Mouse (Mus musculus) forebrain, embryonic 11.5 days (tissue): ENCODE data around the gene Shank2. TPM values are rescaled to one million over a fixed set of nuclear protein-coding genes. Genes with fewer than 3 reads are reported as not detected.

ENCODE experiments used
- ATAC-seq: fragments of 200-750 bp; cut with Nextera tagmentation; replicated peaks from 2 replicates; pipeline ENCODE4 v1.8.0; 2017; ENCODE audit warnings: moderate TSS enrichment; ENCODE audit not compliant: low FRiP score
- DNase-seq: peaks from one replicate; pipeline ENCODE4 v3.0.0-alpha.2; 2017; ENCODE audit warnings: low spot score
- H3K27ac ChIP-seq: fragments of 300-500 bp; sonication (generic); 2 replicates; pipeline ENCODE4 v1.5.1; 2014; ENCODE audit warnings: low read depth, low read length
- H3K27me3 ChIP-seq: fragments of 300-500 bp; sonication (generic); 2 replicates; pipeline ENCODE4 v1.6.1; 2014; ENCODE audit warnings: mild to moderate bottlenecking, low read length, mixed read lengths; ENCODE audit not compliant: control insufficient read depth, insufficient read depth
- H3K36me3 ChIP-seq: fragments of 300-500 bp; sonication (generic); 2 replicates; pipeline ENCODE4 v1.6.1; 2014; ENCODE audit warnings: mild to moderate bottlenecking, low read length, moderate library complexity, mixed read lengths; ENCODE audit not compliant: control insufficient read depth, insufficient read depth
- H3K4me1 ChIP-seq: fragments of 300-500 bp; sonication (generic); replicated peaks from 2 replicates; pipeline ENCODE4 v1.6.1; 2014; ENCODE audit warnings: low read length, mixed read lengths; ENCODE audit not compliant: control insufficient read depth, insufficient read depth
- H3K4me2 ChIP-seq: fragments of 300-500 bp; sonication (generic); 2 replicates; pipeline ENCODE4 v1.6.1; 2014; ENCODE audit warnings: low read depth, mild to moderate bottlenecking, low read length, moderate library complexity, mixed read lengths; ENCODE audit not compliant: severe bottlenecking
- H3K4me3 ChIP-seq: fragments of 300-500 bp; sonication (generic); 2 replicates; pipeline ENCODE4 v1.5.1; 2014; ENCODE audit warnings: low read depth, low read length
- H3K9ac ChIP-seq: fragments of 300-500 bp; sonication (generic); 2 replicates; pipeline ENCODE4 v1.6.1; 2014; ENCODE audit warnings: low read length
- H3K9me3 ChIP-seq: fragments of 300-500 bp; sonication (generic); 2 replicates; pipeline ENCODE4 v1.6.1; 2016; ENCODE audit warnings: low read length, mixed read lengths; ENCODE audit not compliant: control insufficient read depth
- WGBS: fragments of 180-500 bp; shearing (Covaris S2); extraction: QIAGEN DNeasy Blood & Tissue Kit; methylation state at CpG from one replicate; pipeline ENCODE4 v1.1.7; 2014; 5-methylcytosine and 5-hydroxymethylcytosine counted together
- polyA plus RNA-seq: library from polyadenylated mRNA; unstranded; fragments of >200 nt; fragmentation: Nextera tagmentation; extraction: Ambion mirVana; gene quantifications from 2 replicates; pipeline ENCODE4 v1.2.1, GENCODE M21; 2014

Shank2 gene
- polyA plus RNA-seq, 1 experiment from 2014 or later, result 2.2 TPM

DNA sequence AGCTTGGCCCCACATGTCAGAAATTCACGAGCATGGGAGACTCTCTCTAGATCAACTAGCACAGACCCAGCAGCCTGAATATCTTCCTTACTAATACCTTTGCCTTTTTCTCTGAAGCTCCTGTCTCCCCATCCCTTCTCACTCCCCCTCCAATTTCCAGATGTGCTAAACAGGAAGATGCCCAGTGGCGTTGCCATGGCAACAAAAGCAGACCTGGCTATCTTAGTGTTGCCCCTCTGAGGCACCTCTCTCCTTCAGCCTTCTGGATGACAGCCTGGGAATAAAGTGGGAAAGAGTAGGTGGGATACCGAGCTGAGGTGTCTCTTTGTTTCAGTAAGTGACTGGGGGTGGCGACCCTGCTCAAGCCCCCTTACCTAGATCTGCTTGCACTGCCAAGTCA is 146.4 kb downstream of the Shank2 start:
- no peak overlapping the region for H3K4me3 ChIP-seq
- DNase-seq, result no peak
- H3K27ac ChIP-seq, result no peak overlapping the region
- no peak overlapping the region for H3K9ac ChIP-seq
- no peaks in the 10 kb centered on the region for H3K36me3 ChIP-seq
- no peak overlapping the region for H3K4me2 ChIP-seq
- WGBS, result 76% methylated on average over 4 of the region's 4 CpGs
- H3K9me3 ChIP-seq, result no peaks in the 10 kb centered on the region
- no peaks in the 10 kb centered on the region for H3K27me3 ChIP-seq
- no peaks in the 10 kb centered on the region for H3K4me1 ChIP-seq
- no peak for ATAC-seq

DNA sequence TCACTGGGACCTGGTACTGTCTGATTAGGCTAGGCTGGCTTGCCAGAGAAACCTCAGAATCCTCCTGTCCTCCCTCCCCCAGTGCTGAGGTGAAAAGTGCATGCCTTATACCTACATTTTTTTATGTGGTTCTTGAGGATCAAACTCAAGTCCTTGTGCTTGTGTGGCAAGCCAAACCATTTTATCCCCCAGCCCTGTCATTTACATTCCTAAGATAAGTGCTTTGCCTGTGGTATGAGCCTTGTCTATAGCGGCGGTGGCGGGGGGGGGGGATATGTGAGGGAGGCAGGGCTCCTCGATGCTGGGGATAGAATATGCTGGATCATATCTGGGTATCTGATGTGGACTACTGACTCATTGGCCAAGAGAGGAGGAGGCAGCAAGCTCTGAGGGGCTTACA is 151.4 kb downstream of the Shank2 start:
- H3K9ac ChIP-seq, result no peak overlapping the region
- no peak overlapping the region for H3K4me2 ChIP-seq
- H3K27me3 ChIP-seq, result no peaks in the 10 kb centered on the region
- no peaks in the 10 kb centered on the region for H3K4me1 ChIP-seq
- H3K9me3 ChIP-seq, result no peaks in the 10 kb centered on the region
- WGBS, result 89% methylated on average over 4 of the region's 4 CpGs
- H3K36me3 ChIP-seq, result no peaks in the 10 kb centered on the region
- no peak for DNase-seq
- no peak for ATAC-seq
- no peak overlapping the region for H3K27ac ChIP-seq
- H3K4me3 ChIP-seq, result no peak overlapping the region

DNA sequence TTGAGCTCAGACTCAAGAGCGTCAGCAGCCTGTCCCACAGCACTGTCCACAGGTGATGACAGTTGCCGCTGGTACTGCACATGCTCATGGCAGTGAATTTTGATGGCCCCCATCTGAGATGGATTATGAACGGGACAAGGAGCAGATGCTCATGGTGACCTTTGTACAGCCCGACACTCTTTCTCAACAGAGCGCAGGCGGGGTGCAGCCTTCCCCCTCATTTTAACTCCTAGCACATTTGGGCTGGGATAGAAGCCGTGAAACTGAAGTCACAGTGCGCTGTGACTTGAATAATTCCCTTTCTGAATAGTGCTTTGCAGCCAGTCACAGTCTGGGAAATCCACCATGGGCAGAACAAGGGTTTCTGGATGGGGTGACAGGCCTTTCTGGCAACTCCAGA is 152.0 kb downstream of the Shank2 start:
- H3K4me1 ChIP-seq, result no peaks in the 10 kb centered on the region
- H3K27ac ChIP-seq, result no peak overlapping the region
- ATAC-seq (no peak), DNase-seq (no peak)
- H3K9me3 ChIP-seq, result no peaks in the 10 kb centered on the region
- no peak overlapping the region for H3K4me3 ChIP-seq
- no peak overlapping the region for H3K4me2 ChIP-seq
- WGBS, result 64% methylated on average over 8 of the region's 8 CpGs
- no peaks in the 10 kb centered on the region for H3K27me3 ChIP-seq
- no peak overlapping the region for H3K9ac ChIP-seq
- no peaks in the 10 kb centered on the region for H3K36me3 ChIP-seq

DNA sequence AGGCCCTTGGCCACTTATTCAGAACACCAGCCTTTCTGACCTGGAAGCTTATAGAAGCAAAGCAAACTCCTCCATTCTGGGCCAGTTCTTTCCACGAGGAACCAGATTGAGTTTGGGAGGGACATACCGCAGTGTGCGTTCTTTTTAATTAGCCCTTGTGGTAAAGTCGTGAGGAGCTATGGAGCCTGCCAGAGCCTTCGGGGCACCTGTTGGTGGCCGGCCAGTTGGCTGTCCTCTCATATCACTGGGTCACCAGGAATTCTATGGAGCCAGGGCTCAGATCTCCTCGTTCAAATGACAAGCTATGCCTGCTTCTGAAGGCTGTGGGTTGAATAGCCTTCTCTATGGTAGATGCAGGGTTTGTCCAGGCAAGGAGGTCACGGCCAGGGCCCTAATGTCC is 156.2 kb downstream of the Shank2 start:
- Histone ChIP-seq H3K9ac (no peak overlapping the region), H3K36me3 (no peaks in the 10 kb centered on the region), H3K27ac (no peak overlapping the region), H3K4me1 (no peaks in the 10 kb centered on the region), H3K4me2 (no peak overlapping the region), H3K27me3 (no peaks in the 10 kb centered on the region), H3K9me3 (no peaks in the 10 kb centered on the region), H3K4me3 (no peak overlapping the region)
- 95% methylated on average over 8 of the region's 8 CpGs for WGBS
- DNase-seq, result no peak
- ATAC-seq, result no peak

DNA sequence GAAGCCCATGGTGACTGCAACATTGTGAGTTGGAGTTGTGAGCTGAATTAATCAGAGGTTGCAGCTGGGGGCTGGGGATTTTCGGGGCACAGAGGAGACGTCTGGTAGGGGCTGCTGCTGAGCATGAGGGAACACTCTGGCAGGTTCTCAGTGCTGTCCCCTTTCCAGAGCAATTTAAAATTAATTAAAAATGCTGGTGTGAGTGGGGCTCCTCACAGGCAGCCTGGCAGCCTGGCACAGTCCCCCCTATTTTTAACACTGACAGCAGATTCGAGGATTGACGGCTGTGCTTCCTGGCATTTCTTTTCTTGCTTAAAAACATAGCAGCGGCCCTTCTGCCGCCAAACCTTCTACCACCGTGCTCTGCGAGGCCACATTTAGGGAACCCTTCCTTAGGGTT is 157.8 kb downstream of the Shank2 start:
- WGBS, result 90% methylated on average over 8 of the region's 8 CpGs
- ATAC-seq, result no peak

DNA sequence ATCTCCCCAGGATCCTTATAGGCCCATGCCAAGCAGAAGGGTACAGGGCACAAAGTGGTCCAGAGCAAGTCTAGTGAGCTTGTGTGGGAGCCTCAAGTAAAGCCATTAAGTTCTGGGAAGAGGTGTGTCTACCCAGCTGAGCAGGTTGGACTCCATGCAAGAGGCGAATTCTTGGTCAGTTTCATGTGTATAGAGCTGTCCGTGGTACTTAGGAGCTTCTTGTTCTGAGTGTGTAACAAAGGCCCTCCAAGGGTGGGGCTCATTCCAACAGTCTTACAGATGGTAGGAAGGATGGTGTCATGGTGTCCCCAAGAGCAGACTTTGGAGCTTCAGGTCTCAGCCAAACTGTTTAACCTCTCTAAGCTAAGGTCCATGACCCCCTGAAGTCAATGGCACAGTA is 158.3 kb downstream of the Shank2 start:
- H3K4me2 ChIP-seq, result no peak overlapping the region
- DNase-seq (no peak), ATAC-seq (no peak)
- H3K4me3 ChIP-seq, result no peak overlapping the region
- no peak overlapping the region for H3K9ac ChIP-seq
- H3K9me3 ChIP-seq, result no peaks in the 10 kb centered on the region
- 68% methylated on average over 2 of the region's 2 CpGs for WGBS
- H3K27me3 ChIP-seq, result no peaks in the 10 kb centered on the region
- H3K36me3 ChIP-seq, result no peaks in the 10 kb centered on the region
- H3K27ac ChIP-seq, result no peak overlapping the region
- no peaks in the 10 kb centered on the region for H3K4me1 ChIP-seq

More for the DNA sequence above, 157.8 kb downstream of the Shank2 start:
- Histone ChIP-seq H3K4me3 (no peak overlapping the region), H3K9me3 (no peaks in the 10 kb centered on the region), H3K9ac (no peak overlapping the region), H3K27me3 (no peaks in the 10 kb centered on the region), H3K27ac (no peak overlapping the region), H3K4me2 (no peak overlapping the region), H3K36me3 (no peaks in the 10 kb centered on the region), H3K4me1 (no peaks in the 10 kb centered on the region)
- DNase-seq, result no peak

DNA sequence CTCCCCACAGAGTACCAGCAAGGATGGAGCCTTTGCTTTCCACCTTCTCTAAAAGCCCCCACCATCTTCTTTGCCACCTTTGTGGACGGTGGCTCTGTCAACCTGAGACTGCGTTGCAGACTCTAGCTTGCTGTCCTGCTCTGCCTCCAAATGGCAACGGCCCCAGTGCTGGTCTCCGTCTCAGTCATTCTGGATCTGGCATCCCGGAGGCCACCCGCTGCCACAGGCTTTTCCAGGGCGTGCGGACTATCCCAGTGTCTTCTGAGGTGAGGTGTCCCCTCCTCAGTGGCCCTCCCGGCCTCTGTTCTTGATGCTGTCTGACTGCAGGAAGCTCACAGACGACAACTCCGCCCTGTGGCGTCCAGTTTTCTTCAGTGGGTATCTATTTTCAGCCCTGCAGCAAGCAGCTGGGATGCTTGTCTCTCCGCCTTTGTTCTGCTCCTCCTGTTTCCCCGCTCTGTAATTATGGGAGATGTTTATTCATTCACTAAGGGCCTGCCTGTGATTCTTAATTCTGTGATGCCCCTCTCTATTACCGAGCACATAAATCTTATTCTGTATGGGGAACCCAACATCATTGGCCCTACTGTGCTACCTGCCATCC is 159.0 kb downstream of the Shank2 start:
- Histone ChIP-seq H3K27me3 (no peaks in the 10 kb centered on the region), H3K9ac (no peak overlapping the region), H3K9me3 (no peaks in the 10 kb centered on the region), H3K36me3 (no peaks in the 10 kb centered on the region), H3K4me2 (no peak overlapping the region), H3K27ac (no peak overlapping the region), H3K4me1 (no peaks in the 10 kb centered on the region), H3K4me3 (no peak overlapping the region)
- WGBS, result 83% methylated on average over 15 of the region's 15 CpGs
- ATAC-seq (no peak), DNase-seq (no peak)

DNA sequence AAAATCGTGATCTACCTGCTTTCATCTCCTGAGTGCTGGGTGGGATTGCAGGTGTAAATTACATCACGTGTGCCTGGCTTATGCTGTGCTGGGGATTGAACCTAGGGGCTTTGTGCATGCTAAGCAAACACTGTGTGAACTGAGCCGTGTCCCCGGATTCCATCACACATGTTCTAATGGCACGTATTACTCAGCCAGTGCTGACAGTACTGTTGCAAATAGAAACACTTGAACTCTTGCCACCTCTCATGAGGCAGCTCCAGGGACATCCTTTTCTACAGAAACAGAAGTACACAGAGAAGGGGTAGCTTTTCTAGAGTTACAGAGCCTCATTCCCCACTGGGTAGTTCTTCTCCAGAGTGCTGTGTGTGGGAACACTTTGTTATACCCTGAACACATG is 168.5 kb downstream of the Shank2 start:
- no peak for ATAC-seq
- no peak for DNase-seq
- Histone ChIP-seq H3K4me1 (no peaks in the 10 kb centered on the region), H3K4me2 (no peak overlapping the region), H3K36me3 (no peaks in the 10 kb centered on the region), H3K9me3 (no peaks in the 10 kb centered on the region), H3K4me3 (no peak overlapping the region), H3K9ac (no peak overlapping the region), H3K27me3 (peaks cover 5% of the 10 kb centered on the region; the same call in 1 of the 2 replicates), H3K27ac (no peak overlapping the region)
- 82% methylated on average over 5 of the region's 5 CpGs for WGBS

DNA sequence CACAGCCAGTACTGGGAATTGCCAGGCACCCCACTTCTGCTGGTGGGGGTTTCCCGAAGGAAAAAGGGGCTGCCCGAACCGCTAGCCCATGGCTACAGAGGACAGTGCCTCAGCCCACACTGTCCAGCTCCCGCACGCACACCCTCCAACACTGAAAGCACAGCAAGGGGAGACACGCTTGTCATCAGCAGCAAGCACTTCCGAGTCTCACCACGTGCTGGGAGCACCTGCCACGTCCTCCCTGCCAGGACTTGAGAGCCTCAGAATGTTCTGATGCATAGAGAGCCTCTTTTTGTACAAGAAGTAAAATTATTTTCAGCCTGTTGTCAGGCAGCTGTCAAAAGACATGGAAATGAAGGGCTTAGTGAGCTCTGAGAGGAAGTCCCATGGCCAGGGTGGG is 169.0 kb downstream of the Shank2 start:
- 85% methylated on average over 9 of the region's 9 CpGs for WGBS
- no peaks in the 10 kb centered on the region for H3K9me3 ChIP-seq
- H3K4me2 ChIP-seq, result no peak overlapping the region
- no peak for ATAC-seq
- DNase-seq, result no peak
- H3K4me1 ChIP-seq, result no peaks in the 10 kb centered on the region
- no peaks in the 10 kb centered on the region for H3K36me3 ChIP-seq
- H3K9ac ChIP-seq, result no peak overlapping the region
- no peak overlapping the region for H3K27ac ChIP-seq
- peaks cover 7% of the 10 kb centered on the region; the same call in 1 of the 2 replicates for H3K27me3 ChIP-seq
- H3K4me3 ChIP-seq, result no peak overlapping the region
